Comparison of ENCODE assay signal across 8 mouse cellular contexts in genomic region chr17:47484241-47484921, GRCm38 (mm10). TPM values are rescaled to one million over a fixed set of nuclear protein-coding genes. Genes with fewer than 3 reads are reported as not detected.
DNase-seq lines count a peak whose midpoint lies in the region; ATAC-seq lines count a peak whose summit lies in the region.

No protein-coding gene starts in this region.

- 0% methylated on average over 1 of the region's 1 CpGs for WGBS in forebrain, embryonic 11.5 days
- 47% methylated on average over 1 of the region's 1 CpGs for WGBS in forebrain, embryonic 16.5 days
- WGBS in kidney, embryonic 15.5 days: 38% methylated on average over 1 of the region's 1 CpGs

- no peaks in the 10 kb centered on the region for H3K9me3 ChIP-seq in forebrain, embryonic 11.5 days (ENCODE audit: control insufficient read depth, low read length)
- H3K9me3 ChIP-seq in forebrain, embryonic 16.5 days (ENCODE audit: control insufficient read depth, low read length): no peaks in the 10 kb centered on the region
- no peaks in the 10 kb centered on the region for H3K9me3 ChIP-seq in kidney, embryonic 15.5 days (replicated peaks)

- no peak overlapping the region for H3K4me3 ChIP-seq in forebrain, embryonic 11.5 days (ENCODE audit: low read depth, low read length)
- no peak overlapping the region for H3K4me3 ChIP-seq in forebrain, embryonic 16.5 days (replicated peaks; ENCODE audit: low read length)
- H3K4me3 ChIP-seq in kidney, embryonic 15.5 days (replicated peaks): no peak overlapping the region

- H3K9ac ChIP-seq in forebrain, embryonic 11.5 days (ENCODE audit: low read length): no peak overlapping the region
- H3K9ac ChIP-seq in forebrain, embryonic 16.5 days (replicated peaks; ENCODE audit: low read depth, low read length): no peak overlapping the region
- H3K9ac ChIP-seq in kidney, embryonic 15.5 days: no peak overlapping the region

- no peaks in the 10 kb centered on the region for H3K36me3 ChIP-seq in forebrain, embryonic 11.5 days (ENCODE audit: control insufficient read depth, insufficient read depth, low read length)
- H3K36me3 ChIP-seq in forebrain, embryonic 16.5 days (ENCODE audit: control insufficient read depth, insufficient read depth): no peaks in the 10 kb centered on the region
- H3K36me3 ChIP-seq in kidney, embryonic 15.5 days: peaks cover 21% of the 10 kb centered on the region

- H3K4me2 ChIP-seq in forebrain, embryonic 11.5 days (ENCODE audit: low read depth, low read length, severe bottlenecking): no peak overlapping the region
- H3K4me2 ChIP-seq in forebrain, embryonic 16.5 days (ENCODE audit: low read length): no peak overlapping the region
- H3K4me2 ChIP-seq in kidney, embryonic 15.5 days: no peak overlapping the region

- H3K4me1 ChIP-seq in forebrain, embryonic 11.5 days (replicated peaks; ENCODE audit: control insufficient read depth, insufficient read depth, low read length): peaks cover 3% of the 10 kb centered on the region; the same call in 1 of the 2 replicates
- 0 out of 2 replicates have a peak, but pooled peaks cover 2% of the 10 kb centered on the region for H3K4me1 ChIP-seq in forebrain, embryonic 16.5 days (replicated peaks; ENCODE audit: control insufficient read depth, insufficient read depth, low read length)
- H3K4me1 ChIP-seq in kidney, embryonic 15.5 days: peaks cover 24% of the 10 kb centered on the region

- peak; percentile 57 for DNase-seq in forebrain, embryonic 11.5 days (ENCODE audit: low spot score)
- peak; percentile 60 for DNase-seq in embryo, embryonic 10 days (ENCODE audit: low spot score)
- peak; percentile 88 for DNase-seq in lung, postnatal 25 days (ENCODE audit: low spot score)
- DNase-seq in gastrocnemius, adult 18-20 months (ENCODE audit: low spot score): no peak
- no peak for DNase-seq in cerebellum, postnatal 10 days
- no peak for DNase-seq in thymus, postnatal 0 days (ENCODE audit: low spot score)

- no peaks in the 10 kb centered on the region for H3K27me3 ChIP-seq in forebrain, embryonic 11.5 days (ENCODE audit: control insufficient read depth, insufficient read depth, low read length)
- no peaks in the 10 kb centered on the region for H3K27me3 ChIP-seq in forebrain, embryonic 16.5 days (replicated peaks; ENCODE audit: control insufficient read depth, insufficient read depth, low read length)
- H3K27me3 ChIP-seq in kidney, embryonic 15.5 days: no peaks in the 10 kb centered on the region

- no peak overlapping the region for H3K27ac ChIP-seq in forebrain, embryonic 11.5 days (ENCODE audit: low read depth, low read length)
- no peak overlapping the region for H3K27ac ChIP-seq in forebrain, embryonic 16.5 days (ENCODE audit: low read length)
- H3K27ac ChIP-seq in kidney, embryonic 15.5 days: peak overlapping the region; percentile 85

- peak; percentile 15; the same call in 1 of the 2 replicates for ATAC-seq in forebrain, embryonic 11.5 days (replicated peaks; ENCODE audit: low FRiP score)
- ATAC-seq in forebrain, embryonic 16.5 days: no peak
- peak; percentile 86 for ATAC-seq in kidney, embryonic 15.5 days (replicated peaks; ENCODE audit: low FRiP score)

RNA-seq across cellular contexts. Expression of gene Taf8, which starts 17.7 kb away (rescaled TPM):
- 29.6 and 32.2 TPM in 2 replicates for polyA plus RNA-seq in forebrain, embryonic 11.5 days (2014; fragmentation: Nextera tagmentation; extraction: Ambion mirVana)
- polyA plus RNA-seq in forebrain, embryonic 16.5 days (2015; fragmentation: Nextera tagmentation; extraction: Ambion mirVana): 24.9 and 25.7 TPM in 2 replicates
- 32.2 and 37.0 TPM in 2 replicates for polyA plus RNA-seq in kidney, embryonic 15.5 days (2015; fragmentation: Nextera tagmentation; extraction: Ambion mirVana)
- total RNA-seq in gastrocnemius, adult 18-20 months (2021): 10 to 100 TPM in 1 of 2 experiments, 1 to 10 TPM in 1; 9.2 to 12.1 TPM
- 28.0 and 30.8 TPM in 2 replicates for polyA plus RNA-seq in thymus, postnatal 0 days (2015; fragmentation: Nextera tagmentation; extraction: Ambion mirVana)

RNA-seq across cellular contexts. Expression of gene Ccnd3, which starts 20.5 kb away (rescaled TPM):
- polyA plus RNA-seq in forebrain, embryonic 11.5 days (2014; fragmentation: Nextera tagmentation; extraction: Ambion mirVana): 253 and 286 TPM in 2 replicates
- polyA plus RNA-seq in forebrain, embryonic 16.5 days (2015; fragmentation: Nextera tagmentation; extraction: Ambion mirVana): 58.5 and 66.0 TPM in 2 replicates
- 272 and 294 TPM in 2 replicates for polyA plus RNA-seq in kidney, embryonic 15.5 days (2015; fragmentation: Nextera tagmentation; extraction: Ambion mirVana)
- 10 to 100 TPM; 18.5 to 20.1 TPM for total RNA-seq in gastrocnemius, adult 18-20 months (2021)
- 1,113 and 1,146 TPM in 2 replicates for polyA plus RNA-seq in thymus, postnatal 0 days (2015; fragmentation: Nextera tagmentation; extraction: Ambion mirVana)

RNA-seq across cellular contexts. Expression of gene 1700001C19Rik, which starts 47.2 kb away (rescaled TPM):
- 0.40 TPM in 1 of 2 replicates, not detected in the other for polyA plus RNA-seq in forebrain, embryonic 11.5 days (2014; fragmentation: Nextera tagmentation; extraction: Ambion mirVana)
- polyA plus RNA-seq in forebrain, embryonic 16.5 days (2015; fragmentation: Nextera tagmentation; extraction: Ambion mirVana): 0.55 and 0.86 TPM in 2 replicates
- 0.26 and 0.46 TPM in 2 replicates for polyA plus RNA-seq in kidney, embryonic 15.5 days (2015; fragmentation: Nextera tagmentation; extraction: Ambion mirVana)
- not detected for total RNA-seq in gastrocnemius, adult 18-20 months (2021)
- polyA plus RNA-seq in thymus, postnatal 0 days (2015; fragmentation: Nextera tagmentation; extraction: Ambion mirVana): 0.99 and 1.4 TPM in 2 replicates

RNA-seq across cellular contexts. Expression of gene AI661453, which starts 48.0 kb away (rescaled TPM):
- 0.27 and 0.31 TPM in 2 replicates for polyA plus RNA-seq in forebrain, embryonic 11.5 days (2014; fragmentation: Nextera tagmentation; extraction: Ambion mirVana)
- 0.19 and 0.22 TPM in 2 replicates for polyA plus RNA-seq in forebrain, embryonic 16.5 days (2015; fragmentation: Nextera tagmentation; extraction: Ambion mirVana)
- polyA plus RNA-seq in kidney, embryonic 15.5 days (2015; fragmentation: Nextera tagmentation; extraction: Ambion mirVana): 1.7 and 2.1 TPM in 2 replicates
- total RNA-seq in gastrocnemius, adult 18-20 months (2021): under 1 TPM; 0.39 to 0.64 TPM
- 0.46 and 0.53 TPM in 2 replicates for polyA plus RNA-seq in thymus, postnatal 0 days (2015; fragmentation: Nextera tagmentation; extraction: Ambion mirVana)

Comparison
In these comparisons a context has a peak if more than half of its experiments do, and no peak if none do; other contexts are left out.
1. DNase-seq: peak in forebrain, embryonic 11.5 days (single experiment), embryo, embryonic 10 days (single experiment) and lung, postnatal 25 days (single experiment); none in gastrocnemius, adult 18-20 months (single experiment), cerebellum, postnatal 10 days (0 of 2) and thymus, postnatal 0 days (single experiment).